ENCODE assay signal across 4 mouse cellular contexts in genomic region chr2:11367319-11367718, GRCm38 (mm10).
"Had no signal": no experiment of that assay in that cellular context is flagged by ENCODE, and none has a peak within 500 bp of the region (broad histone marks: within the 10 kb centered on the region; RNA-seq: fewer than 3 reads in every experiment).

No protein-coding gene starts in this region.

- DNase-seq: liver; lung, adult 18-20 months had no signal

- ATAC-seq: intestine, embryonic 15.5 days; midbrain, embryonic 13.5 days had no signal
